Mouse (Mus musculus) intestine, embryonic 16.5 days (tissue): ENCODE measurements at regions not wholly inside any gene's neighbourhood (a gene's known extent, or its start where the extent isn't known, plus 50 kb on each side); places are given as distances from the start of the nearest gene placed in this dataset.
A peak's percentile ranks its signal among the peaks of the same experiment; 100 is the strongest.
"Not testable (repeated sequence)": the region's sequence is repeated elsewhere in the genome, so short reads cannot be mapped to it uniquely, and the experiment has no call there.

Source experiments
- ATAC-seq: fragments of 200-750 bp; cut with Nextera tagmentation; 2 replicates; pipeline ENCODE4 v1.8.0; 2017; ENCODE audit warnings: moderate TSS enrichment, moderate library complexity
- H3K27ac ChIP-seq: fragments of 300-500 bp; sonication (generic); 2 replicates; pipeline ENCODE4 v1.5.1; 2014; ENCODE audit warnings: mild to moderate bottlenecking, low read length
- H3K27me3 ChIP-seq: fragments of 300-500 bp; sonication (generic); replicated peaks from 2 replicates; pipeline ENCODE4 v1.6.1; 2014; ENCODE audit warnings: low read length, control low read depth, mixed read lengths; ENCODE audit not compliant: control insufficient read depth, insufficient read depth
- H3K36me3 ChIP-seq: fragments of 300-500 bp; sonication (generic); 2 replicates; pipeline ENCODE4 v1.6.1; 2014; ENCODE audit warnings: low read length, control low read depth; ENCODE audit not compliant: control insufficient read depth, insufficient read depth
- H3K4me1 ChIP-seq: fragments of 300-500 bp; sonication (generic); 2 replicates; pipeline ENCODE4 v1.6.1; 2014; ENCODE audit warnings: low read length, control low read depth, mixed read lengths; ENCODE audit not compliant: control insufficient read depth, insufficient read depth
- H3K4me2 ChIP-seq: fragments of 300-500 bp; sonication (generic); 2 replicates; pipeline ENCODE4 v1.6.1; 2014; ENCODE audit warnings: low read depth, low read length, control low read depth
- H3K4me3 ChIP-seq: fragments of 300-500 bp; sonication (generic); 2 replicates; pipeline ENCODE4 v1.5.1; 2014; ENCODE audit warnings: mild to moderate bottlenecking, low read length
- H3K9ac ChIP-seq: fragments of 300-500 bp; sonication (generic); 2 replicates; pipeline ENCODE4 v1.6.1; 2014; ENCODE audit warnings: low read depth, low read length
- H3K9me3 ChIP-seq: fragments of 300-500 bp; sonication (generic); 2 replicates; pipeline ENCODE4 v1.6.1; 2016; ENCODE audit warnings: low read length, control low read depth; ENCODE audit not compliant: control insufficient read depth
- WGBS: fragments of 180-500 bp; shearing (Covaris S2); extraction: QIAGEN DNeasy Blood & Tissue Kit; methylation state at CpG from one replicate; pipeline ENCODE4 v1.1.7; 2014; 5-methylcytosine and 5-hydroxymethylcytosine counted together

DNA sequence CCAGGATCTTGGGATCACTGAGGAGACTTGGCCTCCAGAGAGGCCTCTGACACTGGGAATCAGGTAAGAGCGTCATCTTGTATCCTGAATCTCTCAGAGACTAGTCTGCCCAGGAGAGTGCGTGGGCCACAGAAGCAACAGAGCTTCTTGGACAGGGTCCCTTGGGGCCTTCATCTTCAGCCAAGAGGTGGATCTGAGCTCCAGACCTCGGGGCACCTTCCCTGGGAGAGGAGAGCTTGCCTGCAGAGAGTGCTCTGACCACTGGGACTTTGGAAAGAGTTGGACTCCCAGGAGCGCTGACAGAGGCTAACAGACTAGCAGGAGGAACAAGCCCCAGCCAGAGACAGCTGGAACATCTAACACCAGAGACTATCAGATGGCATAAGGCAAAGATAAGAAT lies 73.9 kb upstream of the Gm15319 start:
- not testable (repeated sequence) for H3K9ac ChIP-seq, H3K9me3 ChIP-seq, ATAC-seq, H3K4me1 ChIP-seq, H3K4me2 ChIP-seq, H3K27me3 ChIP-seq, H3K36me3 ChIP-seq, H3K4me3 ChIP-seq, H3K27ac ChIP-seq
- 64% methylated on average over 4 of the region's 4 CpGs for WGBS

DNA sequence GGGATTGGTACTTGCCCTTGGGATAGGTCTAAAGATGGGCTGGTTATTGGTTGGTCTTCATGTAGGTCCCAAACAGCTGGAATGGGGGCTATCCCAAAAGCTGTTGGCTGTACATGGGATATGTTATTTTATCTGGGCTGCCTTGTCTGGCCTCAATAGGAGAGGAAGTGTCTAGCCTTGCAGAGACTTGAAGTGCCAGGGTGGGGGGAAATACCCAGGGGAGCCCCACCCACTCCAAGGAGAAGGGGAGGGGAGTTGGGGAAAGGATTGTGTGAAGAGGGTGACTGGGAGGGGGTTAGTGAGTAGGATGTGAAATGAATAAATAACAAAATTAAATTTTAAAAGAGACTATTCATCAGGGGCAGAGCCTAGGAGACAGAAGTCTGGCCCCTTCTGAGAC lies 70.2 kb upstream of the Gm15319 start:
- H3K27me3 ChIP-seq, H3K9ac ChIP-seq, H3K9me3 ChIP-seq, ATAC-seq, H3K27ac ChIP-seq, H3K36me3 ChIP-seq, H3K4me1 ChIP-seq, H3K4me3 ChIP-seq, H3K4me2 ChIP-seq: not testable (repeated sequence)

DNA sequence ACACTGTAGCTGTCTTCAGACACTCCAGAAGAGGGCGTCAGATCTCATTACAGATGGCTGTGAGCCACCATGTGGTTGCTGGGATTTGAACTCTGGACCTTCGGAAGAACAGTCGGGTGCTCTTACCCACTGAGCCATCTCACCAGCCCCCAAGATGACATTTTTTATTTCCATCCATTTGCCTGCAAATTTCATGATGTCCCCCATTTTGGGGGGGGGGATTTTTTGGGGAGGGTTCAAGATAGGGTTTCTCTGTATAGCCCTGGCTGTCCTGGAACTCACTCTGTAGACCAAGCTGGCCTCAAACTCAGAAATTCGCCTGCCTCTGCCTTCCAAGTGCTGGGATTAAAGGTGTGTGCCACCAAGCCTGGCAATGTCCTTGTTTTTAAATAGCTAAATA lies 66.5 kb upstream of the Gm15319 start:
- WGBS = 77% methylated on average over 3 of the region's 4 CpGs
- not testable (repeated sequence) for H3K27ac ChIP-seq, ATAC-seq, H3K9ac ChIP-seq, H3K36me3 ChIP-seq, H3K4me1 ChIP-seq, H3K27me3 ChIP-seq, H3K9me3 ChIP-seq, H3K4me2 ChIP-seq, H3K4me3 ChIP-seq

DNA sequence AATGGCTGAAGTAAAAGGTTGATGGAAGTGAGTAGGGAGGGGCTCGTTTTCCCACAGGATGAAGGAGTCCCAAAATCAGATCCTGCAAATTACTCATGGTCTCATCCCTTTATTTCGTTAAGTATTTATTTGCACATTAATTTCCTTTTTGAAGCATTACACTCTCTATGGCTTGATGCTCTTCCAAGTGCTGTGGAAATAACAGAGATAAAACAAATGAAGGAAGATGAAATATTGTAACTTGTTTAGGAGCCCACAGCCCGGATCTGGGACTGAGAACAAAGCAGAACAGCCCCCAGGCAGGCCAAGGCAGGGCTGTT lies 61.9 kb upstream of the Gm15319 start:
- H3K4me1 ChIP-seq, H3K9me3 ChIP-seq, H3K9ac ChIP-seq, H3K27ac ChIP-seq, H3K36me3 ChIP-seq, H3K4me2 ChIP-seq, H3K27me3 ChIP-seq, ATAC-seq: not testable (repeated sequence)
- H3K4me3 ChIP-seq = peak overlapping the region; percentile 53
- 24% methylated on average over 3 of the region's 3 CpGs for WGBS

DNA sequence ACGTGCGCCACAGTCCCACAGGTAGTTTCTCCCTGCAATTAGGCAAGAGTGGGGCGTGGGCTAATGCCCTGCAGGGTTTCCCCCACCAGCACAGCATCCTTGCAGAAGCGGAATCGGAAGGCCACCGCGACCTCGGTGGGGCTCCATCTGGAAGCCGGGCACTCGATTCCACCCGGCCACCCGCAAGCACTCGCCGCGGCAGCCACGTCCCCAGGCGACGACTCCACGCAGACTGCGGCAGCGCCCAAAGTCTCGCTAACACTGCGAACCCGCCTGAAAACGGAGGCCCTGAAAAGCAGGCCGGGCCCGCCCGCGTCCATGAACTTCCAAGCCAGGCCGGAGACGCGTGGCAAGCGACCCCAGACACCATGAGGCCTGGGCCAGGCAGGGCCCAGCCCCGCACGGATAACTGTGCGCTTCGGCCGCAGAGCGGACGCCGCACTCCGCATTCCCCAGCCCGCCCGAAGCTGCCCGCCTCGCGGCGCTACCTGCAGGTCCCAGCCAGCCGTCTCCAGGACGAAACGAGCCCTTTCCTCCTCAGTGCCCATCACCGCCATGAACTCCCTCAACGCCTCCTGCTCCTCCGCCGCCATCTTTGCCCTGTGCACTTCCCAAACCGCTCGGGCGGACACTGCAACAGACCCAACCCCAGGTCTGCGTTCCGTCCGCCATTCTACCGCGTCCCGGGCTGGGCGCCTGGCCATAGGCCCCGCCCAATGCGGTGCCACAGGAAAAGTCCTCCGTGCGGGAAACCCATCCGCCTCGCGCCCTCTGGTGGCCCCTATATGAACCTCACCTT lies 61.3 kb upstream of the Gm15319 start:
- not testable (repeated sequence) for H3K36me3 ChIP-seq, H3K9me3 ChIP-seq, H3K4me1 ChIP-seq, H3K27me3 ChIP-seq, H3K4me2 ChIP-seq
- 2% methylated on average over 65 of the region's 72 CpGs for WGBS
- Histone ChIP-seq H3K27ac (peak overlapping the region; percentile 48; the same call in 1 of the 2 replicates), H3K9ac (peak overlapping the region; percentile 74), H3K4me3 (peak overlapping the region; percentile 53)
- ATAC-seq = peak; percentile 100

DNA sequence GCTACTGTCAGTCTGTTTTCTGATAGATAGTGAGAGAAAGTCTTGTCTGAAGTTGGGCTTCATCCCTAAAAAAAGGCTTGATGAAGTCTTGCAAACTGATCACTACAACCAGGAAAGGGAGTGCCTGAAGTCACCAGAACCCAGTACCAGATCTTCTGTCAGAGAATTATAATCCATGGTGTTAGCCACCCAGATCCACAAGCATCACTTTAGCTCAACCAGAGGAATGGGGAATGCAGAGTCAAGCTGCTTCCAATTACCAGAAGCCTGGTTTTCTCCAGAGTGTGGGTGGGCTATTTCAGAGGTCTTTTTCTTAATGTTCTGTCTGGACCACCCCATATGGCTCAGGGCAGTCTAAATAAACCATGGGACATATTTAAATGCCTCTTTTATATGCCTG lies 57.8 kb upstream of the Gm15319 start:
- not testable (repeated sequence) for H3K27me3 ChIP-seq, H3K27ac ChIP-seq, H3K9ac ChIP-seq, H3K4me3 ChIP-seq, H3K9me3 ChIP-seq, H3K4me1 ChIP-seq, H3K36me3 ChIP-seq, ATAC-seq, H3K4me2 ChIP-seq
